Mouse (Mus musculus): ENCODE data around the gene Olfr389.

Gene Olfr389

GRCm38 (mm10) chr11:73780613-73781012, at the start of gene Olfr389:
Gene Olfr389 (minus strand): TSS chr11:73780713.
- no peak for DNase-seq (ENCODE audit: extremely low read depth, low read depth)

GRCm38 (mm10) chr11:73816949-73817348, 36.4 kb upstream of the Olfr389 start, which contains the start of gene Olfr392:
Gene Olfr392 (minus strand): TSS chr11:73817049.
- DNase-seq (ENCODE audit: extremely low read depth, low read depth): no peak

DNA sequence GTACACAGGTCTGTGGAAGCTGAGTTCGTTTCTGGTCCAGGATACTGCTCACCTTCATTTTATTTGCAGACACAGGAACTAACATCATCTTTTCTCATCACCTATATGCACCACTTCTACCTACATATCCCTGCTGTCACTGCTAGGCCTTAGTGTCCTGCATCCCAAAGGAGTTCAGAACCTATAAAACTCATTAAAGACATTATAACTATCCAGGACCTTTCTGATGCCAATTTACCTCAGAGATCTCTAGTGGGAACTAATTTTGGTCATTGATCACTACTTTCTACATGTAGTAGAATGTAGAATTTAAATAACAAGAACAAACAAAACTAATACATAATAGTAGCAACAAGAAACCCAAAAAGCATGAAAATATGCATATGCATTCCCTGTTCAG, 22.4 kb upstream of the Olfr389 start, which contains the start of gene Olfr391-ps:
Gene Olfr391-ps, minus strand, starts transcription at position 101 of the 400 bp plus-strand sequence.
- no peak for DNase-seq (ENCODE audit: extremely low read depth, low read depth)

DNA sequence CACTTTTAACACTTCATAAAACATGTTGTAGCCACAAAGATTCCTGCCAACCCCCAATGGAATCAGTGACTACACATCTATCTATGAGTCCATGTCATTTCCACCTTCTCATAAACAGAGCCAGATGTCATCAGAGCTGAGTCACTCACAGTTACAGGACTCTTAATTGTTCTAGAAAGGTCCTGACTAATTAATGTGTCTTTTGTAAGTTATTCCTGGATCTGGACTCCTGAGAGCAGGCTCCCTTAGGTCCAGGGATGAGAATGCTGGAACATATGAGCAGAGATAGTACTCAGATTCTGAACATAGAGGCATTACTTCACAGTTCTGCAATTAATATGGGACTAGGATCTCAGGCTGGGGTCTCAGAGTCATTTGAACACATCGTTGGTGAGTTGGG, 2.2 kb upstream of the Olfr389 start, which contains the start of gene Olfr390:
Gene Olfr390, plus strand, starts transcription at position 301 of the 400 bp plus-strand sequence.
- DNase-seq (ENCODE audit: extremely low read depth, low read depth): no peak

DNA sequence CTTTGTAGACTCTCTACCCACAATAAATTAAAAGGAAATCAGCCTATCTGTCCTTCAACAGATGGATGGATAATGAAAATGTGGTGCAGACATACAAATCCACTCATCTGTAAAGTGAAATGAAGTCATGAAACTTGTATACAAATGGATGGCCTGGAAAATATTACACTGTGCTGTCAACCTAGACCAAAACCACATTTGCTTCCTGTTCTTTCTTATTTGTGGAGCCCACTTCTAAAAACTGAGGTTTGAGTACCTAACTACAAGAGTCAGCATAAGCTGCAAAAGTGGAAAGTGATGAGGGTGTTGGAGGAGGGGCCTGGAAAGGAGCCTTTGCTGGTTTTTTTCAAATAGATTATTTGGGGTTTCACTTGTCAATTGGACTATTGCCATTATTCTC, 21.4 kb downstream of the Olfr389 start:
- DNase-seq (ENCODE audit: extremely low read depth, low read depth): no peak

Data from MEL-GATA-1-ER (cell line).